Mouse (Mus musculus): ENCODE results near the gene Plekha7. TPM values are rescaled to one million over a fixed set of nuclear protein-coding genes. Genes with fewer than 3 reads are reported as not detected.

Gene Plekha7
- total RNA-seq, 2 experiments from 2014 or later, result 0.16 to 0.18 TPM

DNA sequence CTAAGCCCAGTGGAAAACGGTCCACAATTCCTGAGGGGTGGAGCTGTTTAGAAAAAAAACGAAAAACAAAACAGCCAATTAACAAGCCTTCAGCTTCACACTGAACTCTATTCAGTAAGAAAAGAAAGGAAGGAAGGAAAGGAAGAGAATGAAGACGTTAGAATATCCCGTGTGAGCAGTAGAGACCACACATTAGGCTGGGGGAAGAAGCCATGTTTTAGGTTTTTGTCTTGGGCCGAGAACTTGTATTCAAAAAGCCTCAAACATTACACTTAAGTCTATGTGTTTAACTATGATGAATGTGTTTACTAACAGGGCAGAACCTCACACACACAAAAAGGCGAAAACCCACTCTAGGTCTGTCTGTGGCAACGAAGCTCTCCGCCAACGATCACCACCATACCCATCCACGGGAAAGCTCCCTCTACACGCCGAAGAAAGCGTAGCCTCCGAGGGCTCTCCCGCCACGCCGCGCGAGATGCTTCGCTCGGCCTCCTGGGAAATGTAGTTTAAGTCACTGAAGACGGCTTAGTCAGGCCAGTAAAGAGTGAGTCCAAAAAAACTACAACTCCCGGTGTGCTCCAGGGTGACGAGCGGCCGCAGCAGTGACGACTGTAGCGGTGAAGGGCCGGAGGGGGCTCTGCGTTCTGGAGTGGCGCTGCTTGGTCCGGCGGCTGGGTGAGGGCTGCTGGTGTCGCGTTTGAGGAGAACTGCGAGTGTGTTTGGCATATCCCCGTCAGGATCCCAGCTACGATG, 215.3 kb downstream of the Plekha7 start:
- peak; percentile 94 for ATAC-seq (ENCODE audit: poor library complexity, severe bottlenecking)

DNA sequence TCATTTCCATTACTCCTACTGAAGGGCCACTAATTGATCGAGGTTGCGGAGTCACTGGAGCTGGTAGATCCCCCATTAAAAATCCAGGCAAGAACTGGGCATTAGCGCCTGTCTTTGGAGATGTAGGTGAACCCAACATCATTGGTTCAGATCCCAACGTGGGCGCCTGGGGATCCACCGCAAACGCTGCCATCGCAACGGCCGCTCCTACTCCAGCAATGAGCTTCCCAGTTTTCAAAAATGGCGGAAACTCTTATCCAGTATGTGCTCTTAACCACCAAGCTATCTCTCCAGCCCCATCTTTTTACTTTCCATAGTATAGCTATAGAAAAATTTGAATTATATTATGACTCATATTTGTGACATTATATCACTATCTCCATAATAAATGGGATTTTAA, 223.8 kb downstream of the Plekha7 start, which contains the start of gene Gm4353:
Gene Gm4353, minus strand, starts transcription at position 270 of the 400 bp plus-strand sequence.
- ATAC-seq (ENCODE audit: poor library complexity, severe bottlenecking), result peak; percentile 94

Other genes starting within 250 kb of the Plekha7 start
- 0.22 and 0.23 TPM in 2 replicates for gene Gm4353, start 223.7 kb downstream of the Plekha7 start, total RNA-seq (2015)
- 0.66 and 0.81 TPM in 2 replicates for gene Gm4353, start 223.7 kb downstream of the Plekha7 start, total RNA-seq (2017)
- gene Rps13, start 25.8 kb upstream of the Plekha7 start, total RNA-seq (2015), result 1,284 and 1,307 TPM in 2 replicates
- gene Rps13, start 25.8 kb upstream of the Plekha7 start, total RNA-seq (2017), result 3,022 and 3,027 TPM in 2 replicates
- 48.0 and 63.8 TPM in 2 replicates for gene Pik3c2a, start 135.1 kb upstream of the Plekha7 start, total RNA-seq (2015)
- gene Pik3c2a, start 135.1 kb upstream of the Plekha7 start, total RNA-seq (2017), result 37.7 and 39.9 TPM in 2 replicates
- 60.7 and 77.1 TPM in 2 replicates for gene Nucb2, start 196.0 kb upstream of the Plekha7 start, total RNA-seq (2015)
- 74.1 and 81.9 TPM in 2 replicates for gene Nucb2, start 196.0 kb upstream of the Plekha7 start, total RNA-seq (2017)

Measured in megakaryocyte, adult 5-6 weeks (primary cell).